Mouse (Mus musculus) cerebellum, postnatal 25 days (tissue): ENCODE measurements at regions not wholly inside any gene's neighbourhood (a gene's known extent, or its start where the extent isn't known, plus 50 kb on each side); places are given as distances from the start of the nearest gene placed in this dataset.

ENCODE experiments used
- DNase-seq, 2 experiments: peaks; one replicate each; pipeline ENCODE4 v3.0.0; 2021; ENCODE audit warnings: mixed read lengths in 2 of 2

GRCm38 (mm10) chr12:25283808-25284207 is 186.9 kb upstream of the Id2 start:
- DNase-seq = no peak

- no peak for DNase-seq
Observed at GRCm38 (mm10) chr12:25281438-25281837, 184.5 kb upstream of the Id2 start.

- DNase-seq = no peak
Observed at GRCm38 (mm10) chr12:25273631-25274305, 176.8 kb upstream of the Id2 start.

- no peak for DNase-seq
Observed at GRCm38 (mm10) chr12:25272752-25273125, 175.8 kb upstream of the Id2 start.

GRCm38 (mm10) chr12:25272114-25272751 is 175.3 kb upstream of the Id2 start:
- DNase-seq = no peak

- no peak for DNase-seq
Observed at GRCm38 (mm10) chr12:25269878-25270277, 172.9 kb upstream of the Id2 start.

- peak in 1 of 2 experiments; percentile 21 for DNase-seq
Observed at GRCm38 (mm10) chr12:25268871-25269850, 172.2 kb upstream of the Id2 start.

- no peak for DNase-seq
Observed at GRCm38 (mm10) chr12:25268323-25268722, 171.4 kb upstream of the Id2 start.

- no peak for DNase-seq
Observed at GRCm38 (mm10) chr12:25267572-25268115, 170.7 kb upstream of the Id2 start.

GRCm38 (mm10) chr12:25266701-25267571 is 170.0 kb upstream of the Id2 start:
- no peak for DNase-seq

- no peak for DNase-seq
Observed at GRCm38 (mm10) chr12:25265560-25266525, 168.9 kb upstream of the Id2 start.

- no peak for DNase-seq
Observed at GRCm38 (mm10) chr12:25265066-25265465, 168.1 kb upstream of the Id2 start.

GRCm38 (mm10) chr12:25264408-25264807 is 167.5 kb upstream of the Id2 start:
- DNase-seq = no peak

GRCm38 (mm10) chr12:25262461-25262860 is 165.5 kb upstream of the Id2 start:
- DNase-seq = no peak

- no peak for DNase-seq
Observed at GRCm38 (mm10) chr12:25259123-25259522, 162.2 kb upstream of the Id2 start.

- no peak for DNase-seq
Observed at GRCm38 (mm10) chr12:25256268-25256667, 159.3 kb upstream of the Id2 start.

GRCm38 (mm10) chr12:25254716-25255115 is 157.8 kb upstream of the Id2 start:
- no peak for DNase-seq

- no peak for DNase-seq
Observed at GRCm38 (mm10) chr12:25252776-25253510, 156.0 kb upstream of the Id2 start.

- no peak for DNase-seq
Observed at GRCm38 (mm10) chr12:25251411-25252171, 154.7 kb upstream of the Id2 start.
